ENCODE assay signal across 8 mouse cellular contexts in genomic region chr17:46772038-46772403, GRCm38 (mm10). TPM values are rescaled to one million over a fixed set of nuclear protein-coding genes. Genes with fewer than 3 reads are reported as not detected.
A peak's percentile ranks its signal among the peaks of the same experiment; 100 is the strongest.
DNase-seq lines count a peak whose midpoint lies in the region; ATAC-seq and TF ChIP-seq lines count a peak whose summit lies in the region.

No protein-coding gene starts in this region.

- no peak for TF ChIP-seq CTCF in liver, postnatal 0 days (IDR thresholded peaks at IDR 0.05; ENCODE audit: low read depth)

- DNase-seq in heart, postnatal 14 days: no peak
- DNase-seq in forebrain, embryonic 14.5 days (ENCODE audit: low spot score): no peak
- no peak for DNase-seq in liver, postnatal 0 days
- DNase-seq in cerebellum, adult 9-10 months: no peak
- no peak for DNase-seq in thymus, postnatal 10 days (ENCODE audit: low spot score in 2 of 2)
- no peak for DNase-seq in gastrocnemius, adult 8-10 months (ENCODE audit: low spot score in 2 of 2)

- peak overlapping the region; percentile 89 for H3K9ac ChIP-seq in heart, embryonic 11.5 days (ENCODE audit: low read depth, low read length)
- H3K9ac ChIP-seq in forebrain, embryonic 14.5 days (ENCODE audit: low read length): peak overlapping the region; percentile 72
- H3K9ac ChIP-seq in liver, postnatal 0 days (replicated peaks): peak overlapping the region; percentile 90

- intact Hi-C loops in heart, postnatal 14 days (cut with DNase I): no loop called here

- no peak for TF ChIP-seq EP300 in liver, postnatal 0 days (IDR thresholded peaks at IDR 0.05; ENCODE audit: low read depth)

- H3K27ac ChIP-seq in heart, embryonic 11.5 days (ENCODE audit: low read depth, low read length): peak overlapping the region; percentile 70
- H3K27ac ChIP-seq in forebrain, embryonic 14.5 days (ENCODE audit: low read depth, low read length): peak overlapping the region; percentile 65; the same call in 1 of the 2 replicates
- H3K27ac ChIP-seq in liver, postnatal 0 days (ENCODE audit: low read depth): peak overlapping the region; percentile 90

- ATAC-seq in heart, embryonic 11.5 days (replicated peaks; ENCODE audit: insufficient number of reproducible peaks, low FRiP score, low TSS enrichment): no peak
- ATAC-seq in CD4-positive, CD25-positive, alpha-beta regulatory T cell, adult 4 months: peak; percentile 16
- peak; percentile 45 for ATAC-seq in forebrain, embryonic 14.5 days
- peak; percentile 14 for ATAC-seq in liver, postnatal 0 days

- 8% methylated on average over 5 of the region's 5 CpGs for WGBS in heart, embryonic 11.5 days (ENCODE audit: insufficient replicate concordance)
- whole genome bisulfite sequencing in forebrain, embryonic 14.5 days: 9% methylated on average over 5 of the region's 5 CpGs
- WGBS in liver, postnatal 0 days (ENCODE audit: insufficient replicate concordance): 7% methylated on average over 5 of the region's 5 CpGs

- H3K27me3 ChIP-seq in heart, embryonic 11.5 days (ENCODE audit: control insufficient read depth, insufficient read depth, low read length): no peaks in the 10 kb centered on the region
- H3K27me3 ChIP-seq in forebrain, embryonic 14.5 days (replicated peaks; ENCODE audit: control insufficient read depth, insufficient read depth, low read length): no peaks in the 10 kb centered on the region
- no peaks in the 10 kb centered on the region for H3K27me3 ChIP-seq in liver, postnatal 0 days (ENCODE audit: insufficient read depth, low read length)

- H3K4me2 ChIP-seq in heart, embryonic 11.5 days: peak overlapping the region; percentile 89
- peak overlapping the region; percentile 83 for H3K4me2 ChIP-seq in forebrain, embryonic 14.5 days (ENCODE audit: low read length)
- peak overlapping the region; percentile 90 for H3K4me2 ChIP-seq in liver, postnatal 0 days (ENCODE audit: low read depth, low read length)

- peaks cover 7% of the 10 kb centered on the region for H3K4me1 ChIP-seq in heart, embryonic 11.5 days (ENCODE audit: control insufficient read depth, insufficient read depth, low read length)
- H3K4me1 ChIP-seq in forebrain, embryonic 14.5 days (ENCODE audit: control insufficient read depth, insufficient read depth, low read length): peaks cover 14% of the 10 kb centered on the region
- peaks cover 19% of the 10 kb centered on the region for H3K4me1 ChIP-seq in liver, postnatal 0 days (ENCODE audit: insufficient read depth)

- no peaks in the 10 kb centered on the region for H3K9me3 ChIP-seq in heart, embryonic 11.5 days (replicated peaks; ENCODE audit: control insufficient read depth, low read length)
- no peaks in the 10 kb centered on the region for H3K9me3 ChIP-seq in forebrain, embryonic 14.5 days (replicated peaks; ENCODE audit: control insufficient read depth, low read length)
- no peaks in the 10 kb centered on the region for H3K9me3 ChIP-seq in liver, postnatal 0 days (ENCODE audit: low read length)

- peak overlapping the region; percentile 84 for H3K4me3 ChIP-seq in heart, embryonic 11.5 days (ENCODE audit: low read depth, low read length)
- H3K4me3 ChIP-seq in forebrain, embryonic 14.5 days (ENCODE audit: low read depth, low read length): peak overlapping the region; percentile 76
- peak overlapping the region; percentile 80 for H3K4me3 ChIP-seq in liver, postnatal 0 days (ENCODE audit: low read depth, low read length)

- H3K36me3 ChIP-seq in heart, embryonic 11.5 days (ENCODE audit: control insufficient read depth, insufficient read depth, low read length): peaks cover 14% of the 10 kb centered on the region
- H3K36me3 ChIP-seq in forebrain, embryonic 14.5 days (ENCODE audit: control insufficient read depth, insufficient read depth, low read length): peaks cover 29% of the 10 kb centered on the region
- H3K36me3 ChIP-seq in liver, postnatal 0 days (replicated peaks; ENCODE audit: insufficient read depth, low read length): peaks cover 15% of the 10 kb centered on the region

RNA-seq across cellular contexts. Expression of gene 2310039H08Rik, which starts 0.4 kb away (rescaled TPM):
- 43.9 and 45.3 TPM in 2 replicates for polyA plus RNA-seq in heart, embryonic 11.5 days (2014; fragmentation: Nextera tagmentation; extraction: Ambion mirVana)
- 10 to 100 TPM; 21.0 to 23.3 TPM for total RNA-seq in heart, postnatal 14 days (2021)
- 10 to 100 TPM; 16.1 to 18.9 TPM for polyA plus RNA-seq in CD4-positive, CD25-positive, alpha-beta regulatory T cell, adult 4 months (2017; shearing (Covaris generic))
- polyA plus RNA-seq in forebrain, embryonic 14.5 days (2014; fragmentation: Nextera tagmentation; extraction: Ambion mirVana): 63.9 and 89.9 TPM in 2 replicates
- 192 and 213 TPM in 2 replicates for polyA plus RNA-seq in liver, postnatal 0 days (2015; fragmentation: Nextera tagmentation; extraction: Ambion mirVana)
- total RNA-seq in gastrocnemius, adult 8-10 months (2022): 10 to 100 TPM; 37.5 to 45.9 (median 39.9) TPM

RNA-seq across cellular contexts. Expression of gene Ptcra, which starts 8.5 kb away (rescaled TPM):
- 0.24 and 0.34 TPM in 2 replicates for polyA plus RNA-seq in heart, embryonic 11.5 days (2014; fragmentation: Nextera tagmentation; extraction: Ambion mirVana)
- under 1 TPM in 1 of 2 experiments, not detected in 1; 0.78 TPM for total RNA-seq in heart, postnatal 14 days (2021)
- polyA plus RNA-seq in CD4-positive, CD25-positive, alpha-beta regulatory T cell, adult 4 months (2017; shearing (Covaris generic)): under 1 TPM in 1 of 2 experiments, not detected in 1; 0.49 TPM
- polyA plus RNA-seq in forebrain, embryonic 14.5 days (2014; fragmentation: Nextera tagmentation; extraction: Ambion mirVana): 0.22 TPM in 1 of 2 replicates, not detected in the other
- 0.11 and 0.14 TPM in 2 replicates for polyA plus RNA-seq in liver, postnatal 0 days (2015; fragmentation: Nextera tagmentation; extraction: Ambion mirVana)
- total RNA-seq in gastrocnemius, adult 8-10 months (2022): not detected

RNA-seq across cellular contexts. Expression of gene Rpl7l1, which starts 10.5 kb away (rescaled TPM):
- polyA plus RNA-seq in heart, embryonic 11.5 days (2014; fragmentation: Nextera tagmentation; extraction: Ambion mirVana): 115 and 116 TPM in 2 replicates
- 10 to 100 TPM; 51.2 to 59.5 TPM for total RNA-seq in heart, postnatal 14 days (2021)
- 100 to 1,000 TPM; 159 to 205 TPM for polyA plus RNA-seq in CD4-positive, CD25-positive, alpha-beta regulatory T cell, adult 4 months (2017; shearing (Covaris generic))
- polyA plus RNA-seq in forebrain, embryonic 14.5 days (2014; fragmentation: Nextera tagmentation; extraction: Ambion mirVana): 108 and 110 TPM in 2 replicates
- polyA plus RNA-seq in liver, postnatal 0 days (2015; fragmentation: Nextera tagmentation; extraction: Ambion mirVana): 63.6 and 64.1 TPM in 2 replicates
- total RNA-seq in gastrocnemius, adult 8-10 months (2022): 10 to 100 TPM; 35.1 to 39.6 (median 37.4) TPM

RNA-seq across cellular contexts. Expression of gene Cnpy3, which starts 20.0 kb away (rescaled TPM):
- 46.5 and 51.9 TPM in 2 replicates for polyA plus RNA-seq in heart, embryonic 11.5 days (2014; fragmentation: Nextera tagmentation; extraction: Ambion mirVana)
- total RNA-seq in heart, postnatal 14 days (2021): 10 to 100 TPM; 18.7 to 19.4 TPM
- polyA plus RNA-seq in CD4-positive, CD25-positive, alpha-beta regulatory T cell, adult 4 months (2017; shearing (Covaris generic)): 10 to 100 TPM; 24.4 to 25.5 TPM
- 54.1 and 57.5 TPM in 2 replicates for polyA plus RNA-seq in forebrain, embryonic 14.5 days (2014; fragmentation: Nextera tagmentation; extraction: Ambion mirVana)
- 23.0 and 24.1 TPM in 2 replicates for polyA plus RNA-seq in liver, postnatal 0 days (2015; fragmentation: Nextera tagmentation; extraction: Ambion mirVana)
- total RNA-seq in gastrocnemius, adult 8-10 months (2022): 1 to 10 TPM; 4.6 to 9.4 (median 6.4) TPM

RNA-seq across cellular contexts. Expression of gene Gnmt, which starts 43.1 kb away (rescaled TPM):
- 0.61 and 1.0 TPM in 2 replicates for polyA plus RNA-seq in heart, embryonic 11.5 days (2014; fragmentation: Nextera tagmentation; extraction: Ambion mirVana)
- total RNA-seq in heart, postnatal 14 days (2021): under 1 TPM; 0.26 to 0.41 TPM
- polyA plus RNA-seq in CD4-positive, CD25-positive, alpha-beta regulatory T cell, adult 4 months (2017; shearing (Covaris generic)): not detected
- 0.58 and 0.79 TPM in 2 replicates for polyA plus RNA-seq in forebrain, embryonic 14.5 days (2014; fragmentation: Nextera tagmentation; extraction: Ambion mirVana)
- polyA plus RNA-seq in liver, postnatal 0 days (2015; fragmentation: Nextera tagmentation; extraction: Ambion mirVana): 707 and 780 TPM in 2 replicates
- total RNA-seq in gastrocnemius, adult 8-10 months (2022): 1 to 10 TPM in 2 of 4 experiments, under 1 TPM in 2; 0.65 to 5.1 (median 1.9) TPM
